Mouse (Mus musculus) intestine, embryonic 16.5 days (tissue): Measurements from ENCODE around the gene Apc2. TPM values are rescaled to one million over a fixed set of nuclear protein-coding genes. Genes with fewer than 3 reads are reported as not detected.
"Not testable (repeated sequence)": the region's sequence is repeated elsewhere in the genome, so short reads cannot be mapped to it uniquely, and the experiment has no call there.

Experiments
- ATAC-seq: fragments of 200-750 bp; cut with Nextera tagmentation; 2 replicates; pipeline ENCODE4 v1.8.0; 2017; ENCODE audit warnings: moderate TSS enrichment, moderate library complexity
- H3K27ac ChIP-seq: fragments of 300-500 bp; sonication (generic); 2 replicates; pipeline ENCODE4 v1.5.1; 2014; ENCODE audit warnings: mild to moderate bottlenecking, low read length
- H3K27me3 ChIP-seq: fragments of 300-500 bp; sonication (generic); replicated peaks from 2 replicates; pipeline ENCODE4 v1.6.1; 2014; ENCODE audit warnings: low read length, control low read depth, mixed read lengths; ENCODE audit not compliant: control insufficient read depth, insufficient read depth
- H3K36me3 ChIP-seq: fragments of 300-500 bp; sonication (generic); 2 replicates; pipeline ENCODE4 v1.6.1; 2014; ENCODE audit warnings: low read length, control low read depth; ENCODE audit not compliant: control insufficient read depth, insufficient read depth
- H3K4me1 ChIP-seq: fragments of 300-500 bp; sonication (generic); 2 replicates; pipeline ENCODE4 v1.6.1; 2014; ENCODE audit warnings: low read length, control low read depth, mixed read lengths; ENCODE audit not compliant: control insufficient read depth, insufficient read depth
- H3K4me2 ChIP-seq: fragments of 300-500 bp; sonication (generic); 2 replicates; pipeline ENCODE4 v1.6.1; 2014; ENCODE audit warnings: low read depth, low read length, control low read depth
- H3K4me3 ChIP-seq: fragments of 300-500 bp; sonication (generic); 2 replicates; pipeline ENCODE4 v1.5.1; 2014; ENCODE audit warnings: mild to moderate bottlenecking, low read length
- H3K9ac ChIP-seq: fragments of 300-500 bp; sonication (generic); 2 replicates; pipeline ENCODE4 v1.6.1; 2014; ENCODE audit warnings: low read depth, low read length
- H3K9me3 ChIP-seq: fragments of 300-500 bp; sonication (generic); 2 replicates; pipeline ENCODE4 v1.6.1; 2016; ENCODE audit warnings: low read length, control low read depth; ENCODE audit not compliant: control insufficient read depth
- WGBS: fragments of 180-500 bp; shearing (Covaris S2); extraction: QIAGEN DNeasy Blood & Tissue Kit; methylation state at CpG from one replicate; pipeline ENCODE4 v1.1.7; 2014; 5-methylcytosine and 5-hydroxymethylcytosine counted together
- polyA plus RNA-seq: library from polyadenylated mRNA; unstranded; fragments of >200 nt; fragmentation: Nextera tagmentation; extraction: Ambion mirVana; gene quantifications from 2 replicates; pipeline ENCODE4 v1.2.1, GENCODE M21; 2015

Gene Apc2
- polyA plus RNA-seq, 1 experiment from 2014 or later, result 3.1 TPM

- no peaks in the 10 kb centered on the region for H3K36me3 ChIP-seq
- H3K9me3 ChIP-seq, result no peaks in the 10 kb centered on the region
- H3K27ac ChIP-seq, result peak overlapping the region; percentile 82; the same call in 1 of the 2 replicates
- peaks cover 32% of the 10 kb centered on the region for H3K27me3 ChIP-seq
- H3K9ac ChIP-seq, result peak overlapping the region; percentile 48; the same call in 1 of the 2 replicates
- peak; percentile 43 for ATAC-seq
- peaks cover 52% of the 10 kb centered on the region for H3K4me1 ChIP-seq
- H3K4me2 ChIP-seq, result peak overlapping the region; percentile 71
- peak overlapping the region; percentile 42 for H3K4me3 ChIP-seq
- WGBS, result under 1% methylated on average over 29 of the region's 33 CpGs
Observed at GRCm38 (mm10) chr10:80342749-80343424, 47.1 kb downstream of the Apc2 start.

- ATAC-seq, result no peak
- Histone ChIP-seq H3K27me3 (peaks cover 36% of the 10 kb centered on the region), H3K9ac (peak overlapping the region; percentile 48), H3K36me3 (no peaks in the 10 kb centered on the region), H3K27ac (peak overlapping the region; percentile 82), H3K4me1 (peaks cover 58% of the 10 kb centered on the region), H3K4me2 (peak overlapping the region; percentile 71), H3K4me3 (peak overlapping the region; percentile 42), H3K9me3 (no peaks in the 10 kb centered on the region)
- WGBS, result 28% methylated on average over 13 of the region's 13 CpGs
Observed at GRCm38 (mm10) chr10:80343425-80343895, 47.7 kb downstream of the Apc2 start.

- H3K9me3 ChIP-seq, result no peaks in the 10 kb centered on the region
- peak overlapping the region; percentile 48; the same call in 1 of the 2 replicates for H3K9ac ChIP-seq
- WGBS, result 27% methylated on average over 9 of the region's 9 CpGs
- peak overlapping the region; percentile 82 for H3K27ac ChIP-seq
- no peaks in the 10 kb centered on the region for H3K36me3 ChIP-seq
- peaks cover 36% of the 10 kb centered on the region for H3K27me3 ChIP-seq
- H3K4me1 ChIP-seq, result peaks cover 64% of the 10 kb centered on the region
- peak overlapping the region; percentile 2; the same call in 1 of the 2 replicates for H3K4me3 ChIP-seq
- H3K4me2 ChIP-seq, result peak overlapping the region; percentile 71; the same call in 1 of the 2 replicates
- peak; percentile 24 for ATAC-seq
Observed at GRCm38 (mm10) chr10:80344131-80344661, 48.4 kb downstream of the Apc2 start.

GRCm38 (mm10) chr10:80345122-80345521 lies 49.3 kb downstream of the Apc2 start:
- Histone ChIP-seq H3K36me3 (no peaks in the 10 kb centered on the region), H3K4me1 (peaks cover 64% of the 10 kb centered on the region), H3K9ac (peak overlapping the region; percentile 42), H3K27me3 (peaks cover 36% of the 10 kb centered on the region), H3K4me3 (peak overlapping the region; percentile 31), H3K27ac (peak overlapping the region; percentile 82), H3K9me3 (no peaks in the 10 kb centered on the region), H3K4me2 (peak overlapping the region; percentile 71)
- ATAC-seq, result peak; percentile 14; the same call in 1 of the 2 replicates
- WGBS, result 6% methylated on average over 16 of the region's 16 CpGs

DNA sequence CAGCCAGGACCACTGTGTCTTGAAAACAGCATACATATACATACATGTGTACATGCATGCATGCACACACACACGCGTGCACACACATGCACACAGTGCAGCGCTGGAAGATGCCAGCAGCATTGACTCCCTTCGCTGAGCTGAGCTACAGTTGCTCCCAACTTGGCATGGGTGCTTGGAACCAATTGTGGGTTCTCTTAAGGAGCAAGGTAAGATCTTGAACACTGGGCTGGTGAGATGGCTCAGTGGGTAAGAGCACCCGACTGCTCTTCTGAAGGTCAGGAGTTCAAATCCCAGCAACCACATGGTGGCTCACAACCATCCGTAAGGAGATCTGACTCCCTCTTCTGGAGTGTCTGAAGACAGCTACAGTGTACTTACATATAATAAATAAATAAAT lies 50.2 kb downstream of the Apc2 start:
- H3K27ac ChIP-seq, H3K36me3 ChIP-seq, H3K4me2 ChIP-seq, H3K9ac ChIP-seq, H3K4me3 ChIP-seq, ATAC-seq, H3K9me3 ChIP-seq: not testable (repeated sequence)
- H3K4me1 ChIP-seq, result peaks cover 64% of the 10 kb centered on the region
- WGBS, result 80% methylated on average over 5 of the region's 6 CpGs
- H3K27me3 ChIP-seq, result peaks cover 34% of the 10 kb centered on the region

DNA sequence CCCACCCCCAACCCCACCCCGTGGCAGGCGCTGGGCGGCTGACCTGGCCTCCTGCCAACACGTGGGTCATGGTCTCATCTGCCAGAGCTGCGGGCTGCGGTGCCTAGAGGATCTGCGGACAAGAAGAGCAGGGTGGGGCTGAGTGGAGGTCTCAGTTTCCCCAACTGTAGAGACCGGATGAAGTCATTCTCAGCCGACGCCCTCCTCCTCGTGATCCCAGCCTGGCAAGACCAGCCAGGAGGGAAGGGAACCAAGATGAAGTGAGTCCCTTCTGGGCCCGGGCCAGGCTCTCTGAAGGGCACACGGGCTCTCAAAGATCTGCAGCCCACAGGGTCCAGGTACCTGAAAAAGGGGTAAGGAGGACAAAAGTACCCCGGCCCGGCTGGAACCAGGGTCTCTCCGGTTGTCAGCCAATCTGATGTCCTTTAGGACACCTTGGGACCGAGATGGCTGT lies 51.8 kb downstream of the Apc2 start:
- peak overlapping the region; percentile 68 for H3K4me2 ChIP-seq
- WGBS, result 14% methylated on average over 17 of the region's 17 CpGs
- peaks cover 18% of the 10 kb centered on the region for H3K27me3 ChIP-seq
- H3K4me3 ChIP-seq, result peak overlapping the region; percentile 57
- H3K9me3 ChIP-seq, result no peaks in the 10 kb centered on the region
- no peaks in the 10 kb centered on the region for H3K36me3 ChIP-seq
- peak overlapping the region; percentile 73 for H3K9ac ChIP-seq
- ATAC-seq, result no peak
- peaks cover 49% of the 10 kb centered on the region for H3K4me1 ChIP-seq
- no peak overlapping the region; the same call in 1 of the 2 replicates for H3K27ac ChIP-seq

- 1% methylated on average over 42 of the region's 42 CpGs for WGBS
- ATAC-seq, result peak; percentile 48
- peaks cover 15% of the 10 kb centered on the region for H3K27me3 ChIP-seq
- H3K27ac ChIP-seq, result peak within 1 kb of the TSS; percentile 33; the same call in 1 of the 2 replicates
- H3K4me1 ChIP-seq, result peaks cover 41% of the 10 kb centered on the region
- H3K4me2 ChIP-seq, result peak within 1 kb of the TSS; percentile 68
- no peaks in the 10 kb centered on the region for H3K9me3 ChIP-seq
- H3K36me3 ChIP-seq, result no peaks in the 10 kb centered on the region
- H3K9ac ChIP-seq, result peak within 1 kb of the TSS; percentile 73
- H3K4me3 ChIP-seq, result peak within 1 kb of the TSS; percentile 57
Observed at GRCm38 (mm10) chr10:80348244-80348781, 52.5 kb downstream of the Apc2 start, which contains the start of gene Adamtsl5. Gene Adamtsl5 (minus strand): TSS chr10:80348412.

GRCm38 (mm10) chr10:80348981-80349380 lies 53.2 kb downstream of the Apc2 start:
- no peaks in the 10 kb centered on the region for H3K36me3 ChIP-seq
- no peak overlapping the region for H3K27ac ChIP-seq
- WGBS, result 19% methylated on average over 26 of the region's 26 CpGs
- no peaks in the 10 kb centered on the region for H3K9me3 ChIP-seq
- peak overlapping the region; percentile 68 for H3K4me2 ChIP-seq
- ATAC-seq, result no peak
- H3K9ac ChIP-seq, result peak overlapping the region; percentile 73
- peaks cover 35% of the 10 kb centered on the region for H3K4me1 ChIP-seq
- H3K27me3 ChIP-seq, result peaks cover 15% of the 10 kb centered on the region
- peak overlapping the region; percentile 57 for H3K4me3 ChIP-seq

GRCm38 (mm10) chr10:80350292-80350691 lies 54.5 kb downstream of the Apc2 start:
- H3K27me3 ChIP-seq, result peaks cover 13% of the 10 kb centered on the region
- peaks cover 24% of the 10 kb centered on the region for H3K4me1 ChIP-seq
- ATAC-seq, result peak; percentile 77
- WGBS, result 9% methylated on average over 7 of the region's 7 CpGs
- H3K9me3 ChIP-seq, result no peaks in the 10 kb centered on the region
- no peak overlapping the region for H3K4me3 ChIP-seq
- H3K4me2 ChIP-seq, result no peak overlapping the region
- H3K36me3 ChIP-seq, result no peaks in the 10 kb centered on the region
- H3K27ac ChIP-seq, result no peak overlapping the region
- H3K9ac ChIP-seq, result no peak overlapping the region
